Mouse (Mus musculus) bone marrow, adult 2 months (tissue): ENCODE results near the gene Trmt2b.

ENCODE experiments used
- CTCF ChIP-seq: fragments of 200-500 bp; IDR thresholded peaks from 2 replicates; pipeline ENCODE4 v1.5.1; 2011; ENCODE audit warnings: low read length, control low read depth; ENCODE audit not compliant: control insufficient read depth, insufficient read depth
- POLR2A ChIP-seq: fragments of 200-500 bp; IDR thresholded peaks from 2 replicates; pipeline ENCODE4 v1.6.1; 2011; ENCODE audit warnings: low read depth, mild to moderate bottlenecking, control low read depth, low read length, borderline replicate concordance; ENCODE audit not compliant: control insufficient read depth

GRCm38 (mm10) chrX:134307534-134308274 is 30.9 kb upstream of the Trmt2b start, which contains the start of gene Cenpi:
- TF ChIP-seq POLR2A (peak; percentile 62; the same call in 1 of the 2 replicates), CTCF (no peak)
